Mouse (Mus musculus) cerebellum, adult (tissue): ENCODE measurements around the gene Avil.
A peak's percentile ranks its signal among the peaks of the same experiment; 100 is the strongest.
"Not testable (repeated sequence)": the region's sequence is repeated elsewhere in the genome, so short reads cannot be mapped to it uniquely, and the experiment has no call there.

ENCODE experiments used
- ATAC-seq: cut with Nextera tagmentation; 2 replicates; pipeline ENCODE4 v1.9.2; 2017; ENCODE audit warnings: mild to moderate bottlenecking, moderate library complexity, mixed read lengths; ENCODE audit not compliant: insufficient number of reproducible peaks, low FRiP score, low TSS enrichment

Avil gene

DNA sequence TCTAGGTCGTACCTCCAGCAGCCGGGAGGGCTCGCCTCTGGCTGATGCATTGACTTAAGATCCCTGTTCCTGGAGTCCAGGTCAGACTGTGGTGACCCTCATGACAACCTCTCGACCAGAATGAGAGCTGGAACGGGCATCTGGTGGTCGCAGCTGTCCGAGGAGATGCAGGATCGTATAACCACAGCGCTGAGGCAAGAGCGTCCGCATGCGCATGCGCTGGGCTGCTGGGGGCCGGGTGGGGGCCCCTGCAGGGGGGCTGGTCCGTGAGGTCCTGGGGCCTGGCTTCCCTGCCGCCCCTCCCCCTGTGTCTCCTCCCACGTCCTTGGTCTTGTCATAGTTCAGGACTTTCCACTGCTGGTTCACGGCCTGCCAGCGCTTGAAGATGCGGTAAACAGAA, 56.0 kb downstream of the Avil start:
- no peak for ATAC-seq

DNA sequence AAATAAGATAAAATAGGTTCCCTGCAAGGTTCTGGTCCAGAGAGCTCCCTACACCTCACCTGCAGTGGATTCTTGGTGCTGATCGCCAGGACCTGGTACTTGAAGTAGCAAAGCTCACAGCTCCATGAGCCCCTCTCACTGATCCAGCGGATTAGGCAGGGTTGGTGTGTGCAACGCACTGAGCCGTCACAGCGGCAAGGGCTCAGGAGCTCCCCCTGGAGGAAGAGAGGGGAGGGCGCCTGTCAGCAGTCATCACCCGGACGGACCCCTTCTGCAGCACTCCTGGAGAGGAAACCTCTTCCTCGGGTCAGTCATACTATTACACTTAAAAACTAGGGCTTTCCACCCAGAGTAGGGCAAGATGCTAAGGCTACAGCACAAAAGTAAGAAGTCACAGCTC, 57.7 kb downstream of the Avil start:
- ATAC-seq = no peak; the same call in 1 of the 2 replicates

DNA sequence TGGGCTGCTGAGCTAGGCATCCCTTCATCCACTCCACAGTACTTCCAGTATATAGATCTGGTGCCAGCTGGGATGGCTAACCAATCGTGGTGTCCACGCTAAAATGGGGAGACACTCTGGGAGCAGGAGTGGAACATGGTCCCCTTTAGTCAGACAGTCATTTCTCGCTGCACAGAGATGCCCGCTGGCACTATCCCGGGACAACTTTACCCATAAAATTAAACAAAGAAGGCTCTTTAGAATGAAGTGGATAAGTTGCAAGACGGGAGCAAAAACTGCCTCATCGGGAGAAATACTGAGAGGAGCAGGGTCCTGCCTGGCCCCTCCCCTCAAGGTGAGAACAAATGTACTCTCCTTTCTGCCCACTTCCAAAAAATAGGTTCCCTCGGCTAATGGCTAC, 58.2 kb downstream of the Avil start:
- ATAC-seq = no peak

DNA sequence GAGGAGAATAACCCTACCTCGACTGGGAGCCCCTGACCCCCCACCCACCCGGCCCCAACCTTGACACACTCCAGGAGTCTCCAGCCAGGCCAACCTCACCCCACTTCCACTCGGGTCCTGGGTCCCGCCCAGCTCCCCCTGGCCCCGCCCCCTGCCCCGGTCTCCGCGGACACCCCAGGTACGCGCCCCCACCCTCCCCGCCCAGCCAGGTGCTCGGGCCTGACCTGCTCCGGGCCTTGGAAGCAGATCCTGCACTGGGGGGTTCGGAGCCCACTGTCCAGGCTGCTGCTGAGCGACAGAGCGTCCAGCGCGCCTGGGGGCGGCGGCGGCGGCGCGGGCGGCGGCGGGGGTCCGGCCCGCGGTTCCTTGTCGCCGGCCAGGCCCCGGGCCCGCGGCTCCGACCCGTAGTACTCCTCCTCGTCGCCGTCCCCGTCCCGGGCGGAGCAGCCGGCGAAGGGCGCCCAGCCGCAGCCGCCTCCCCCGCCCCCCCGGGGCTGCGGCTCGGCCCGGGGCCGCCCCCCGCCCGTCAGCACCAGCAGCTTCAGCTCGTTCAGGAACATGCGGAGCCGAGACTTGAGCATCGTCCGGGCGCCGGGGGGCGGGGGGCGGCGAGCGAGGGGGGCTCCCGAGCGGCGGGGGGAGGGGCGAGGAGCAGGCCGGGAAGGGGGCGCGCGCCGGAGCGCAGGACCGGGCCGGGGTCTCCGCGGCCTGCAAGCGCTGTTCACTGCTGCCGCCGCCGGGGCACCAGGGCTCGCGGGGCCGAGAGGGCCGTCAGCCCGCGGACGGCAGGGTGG, 58.9 kb downstream of the Avil start:
- no peak for ATAC-seq

DNA sequence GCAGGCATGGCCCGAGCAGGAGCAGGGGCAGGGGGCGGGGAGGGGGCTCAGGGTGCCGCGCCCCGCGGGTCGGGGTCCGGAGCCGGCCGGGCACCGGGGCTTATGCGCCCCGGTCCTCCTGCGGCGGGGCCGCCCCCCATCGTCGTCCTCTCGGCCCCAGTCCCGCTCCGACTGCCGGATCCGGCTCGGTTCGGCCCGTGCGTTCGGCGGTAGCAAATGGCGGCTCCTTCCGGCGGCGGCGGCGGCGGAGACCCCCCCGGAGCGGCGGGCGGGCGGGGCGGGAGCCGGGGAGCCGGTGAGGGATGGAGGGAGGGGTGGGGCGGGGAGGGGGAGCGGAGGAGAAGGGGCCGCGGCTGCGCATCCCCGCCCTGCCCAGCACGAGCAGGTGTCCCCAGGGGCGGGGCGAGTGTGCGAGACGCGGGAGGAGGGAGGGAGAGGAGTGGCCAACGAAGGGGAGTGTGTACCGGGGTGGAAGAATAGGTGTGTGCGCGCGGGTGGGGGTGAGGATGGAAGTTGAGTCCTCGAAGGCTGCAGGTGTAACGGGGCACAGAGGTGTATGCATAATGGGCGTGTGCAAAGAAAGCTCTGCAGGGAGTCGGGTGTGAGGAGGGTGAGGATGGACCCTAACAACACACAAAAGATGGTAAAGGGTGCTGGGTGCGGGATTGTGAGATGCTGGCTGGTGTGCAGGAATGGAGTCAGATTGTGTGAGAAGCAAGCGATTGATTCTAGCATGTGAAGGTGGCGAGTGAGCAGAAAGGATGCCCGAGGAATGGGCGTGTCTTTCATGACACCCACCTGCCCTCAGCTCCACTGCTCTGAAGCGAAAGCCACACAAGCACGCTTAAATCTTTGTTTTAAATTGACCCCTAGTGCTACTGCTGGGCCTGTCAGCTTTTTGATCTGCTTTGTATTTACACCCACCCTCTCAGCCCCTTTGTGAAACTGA, 59.7 kb downstream of the Avil start, which contains the start of gene March9:
March9 (minus strand) TSS at position 217 of the 949 bp plus-strand sequence.
- ATAC-seq = 0 out of 2 replicates have a peak, but pooled peaks have one; percentile 8

GRCm38 (mm10) chr10:127061085-127061484, 60.6 kb downstream of the Avil start:
- ATAC-seq = no peak

- ATAC-seq = no peak
Measured at GRCm38 (mm10) chr10:127061513-127061912, 61.0 kb downstream of the Avil start.

- ATAC-seq = not testable (repeated sequence)
Measured at GRCm38 (mm10) chr10:127062101-127062500, 61.6 kb downstream of the Avil start.

GRCm38 (mm10) chr10:127062503-127062902, 62.0 kb downstream of the Avil start:
- no peak for ATAC-seq

GRCm38 (mm10) chr10:127063239-127063872, 62.8 kb downstream of the Avil start, which contains the start of gene Cdk4:
Gene Cdk4 (plus strand): TSS chr10:127063534.
- peak; percentile 69 for ATAC-seq

- ATAC-seq = no peak; the same call in 1 of the 2 replicates
Measured at GRCm38 (mm10) chr10:127063913-127064870, 63.7 kb downstream of the Avil start.

DNA sequence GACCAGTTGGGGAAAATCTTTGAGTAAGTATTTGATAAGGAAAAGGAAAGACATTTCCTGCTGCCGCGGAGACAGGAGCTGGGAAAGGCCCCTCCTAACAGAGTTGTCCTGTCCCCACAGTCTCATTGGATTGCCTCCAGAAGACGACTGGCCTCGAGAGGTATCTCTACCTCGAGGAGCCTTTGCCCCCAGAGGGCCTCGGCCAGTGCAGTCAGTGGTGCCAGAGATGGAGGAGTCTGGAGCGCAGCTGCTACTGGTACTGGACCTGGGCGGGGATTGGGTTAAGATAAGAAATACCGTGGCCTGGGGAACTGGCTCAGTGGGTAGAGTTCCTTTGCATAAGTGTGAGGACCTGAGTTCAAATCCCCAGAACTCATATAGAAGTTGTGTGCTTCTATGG, 65.5 kb downstream of the Avil start:
- no peak for ATAC-seq

- ATAC-seq = no peak
Measured at GRCm38 (mm10) chr10:127066519-127067018, 66.1 kb downstream of the Avil start.

DNA sequence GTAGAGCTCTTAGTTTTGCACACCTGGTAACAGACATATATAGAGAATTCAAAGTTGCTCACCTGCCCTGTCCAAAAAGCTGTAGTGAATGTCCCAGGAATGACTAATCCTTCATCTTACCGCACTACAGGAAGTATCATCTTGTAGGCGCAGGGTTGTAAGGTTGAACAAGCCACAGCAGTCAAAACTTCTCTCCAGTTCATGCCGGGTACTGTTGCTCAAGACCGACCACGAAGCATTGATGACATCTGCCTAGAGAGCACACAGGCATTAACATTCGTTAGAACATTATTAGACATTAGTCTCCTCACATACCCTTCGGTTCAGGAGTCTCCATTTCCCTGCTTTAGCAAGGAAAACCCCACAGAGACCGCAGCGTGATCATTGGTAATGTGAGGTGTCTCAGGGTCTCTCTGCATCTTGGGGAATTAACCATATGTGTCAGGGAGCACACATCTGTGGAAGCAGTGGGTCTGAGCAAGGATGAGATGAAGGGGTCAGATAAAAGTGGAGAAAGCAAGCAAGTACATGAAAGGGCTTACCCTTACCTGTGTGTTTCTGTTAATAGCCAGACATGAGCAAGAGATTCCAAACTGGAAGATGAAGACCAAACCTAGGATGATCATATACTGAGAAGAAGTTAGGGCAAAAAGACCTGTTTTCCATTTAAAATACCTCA, 68.0 kb downstream of the Avil start:
- no peak for ATAC-seq

GRCm38 (mm10) chr10:127069281-127070189, 69.0 kb downstream of the Avil start:
- ATAC-seq = 0 out of 2 replicates have a peak, but pooled peaks have one; percentile 14
